Mouse (Mus musculus): ENCODE measurements around the gene Cdh6.

The Cdh6 gene

DNA sequence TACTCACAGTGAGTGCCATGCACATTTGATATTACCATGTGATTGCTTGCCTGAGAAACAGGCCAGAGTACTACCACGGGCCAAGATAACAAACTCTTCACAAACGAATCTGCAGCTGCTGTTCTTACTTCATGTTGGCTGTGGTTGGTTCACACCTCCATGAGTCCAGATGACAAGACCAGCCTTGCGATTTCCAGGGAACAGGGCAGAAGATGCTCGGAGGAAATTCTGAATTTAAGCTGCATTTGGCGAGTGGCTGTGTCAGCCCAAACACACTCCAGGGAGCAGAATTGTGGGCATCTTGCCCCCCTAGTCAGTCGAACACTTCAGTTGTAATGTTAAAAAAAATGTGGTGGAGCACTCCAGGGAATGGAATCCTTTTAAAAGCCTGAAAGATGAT lies 18.1 kb downstream of the Cdh6 start:
- DNase-seq = no peak

- no peak for DNase-seq
These were observed 31.5 kb downstream of the Cdh6 start for GRCm38 (mm10) chr15:13141983-13142382.

DNA sequence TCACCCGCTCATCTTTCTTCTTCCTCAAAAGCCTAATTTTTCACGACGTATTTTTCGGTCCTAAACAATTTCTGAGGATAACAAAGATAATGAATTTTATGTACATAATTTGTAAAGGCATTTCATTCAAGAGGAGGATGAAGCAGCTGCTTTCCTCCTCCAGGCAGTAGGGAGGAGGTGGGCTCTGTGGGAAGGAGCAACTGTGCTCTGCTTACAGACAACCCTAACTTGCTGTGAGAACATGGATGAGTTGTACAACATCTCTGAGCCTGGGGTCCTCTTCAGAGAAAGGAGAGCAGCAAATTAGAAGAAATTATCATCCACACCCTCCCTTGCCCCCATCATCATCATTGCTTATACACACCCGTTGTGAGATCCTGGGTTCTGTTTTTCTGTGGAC lies 33.8 kb downstream of the Cdh6 start:
- no peak for DNase-seq

DNA sequence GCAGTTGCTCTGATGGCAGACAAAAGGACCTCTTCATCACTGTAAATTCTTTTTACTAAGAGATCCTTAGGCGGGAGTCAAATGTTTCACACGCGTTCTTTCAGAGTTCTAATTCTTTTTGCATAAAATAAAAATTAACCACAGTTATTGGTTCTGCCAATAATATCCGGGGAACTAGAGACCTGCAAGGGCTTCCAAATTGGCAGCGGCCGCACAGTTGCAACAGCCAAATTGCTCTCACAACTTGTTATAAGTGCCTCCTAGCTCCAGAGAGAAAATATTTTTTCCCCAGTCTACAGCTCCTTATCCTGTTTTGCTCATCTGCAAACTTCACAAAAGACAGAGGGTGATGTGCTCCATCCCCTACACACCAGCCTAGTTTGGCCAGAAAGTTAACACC lies 36.3 kb downstream of the Cdh6 start:
- DNase-seq = no peak

DNA sequence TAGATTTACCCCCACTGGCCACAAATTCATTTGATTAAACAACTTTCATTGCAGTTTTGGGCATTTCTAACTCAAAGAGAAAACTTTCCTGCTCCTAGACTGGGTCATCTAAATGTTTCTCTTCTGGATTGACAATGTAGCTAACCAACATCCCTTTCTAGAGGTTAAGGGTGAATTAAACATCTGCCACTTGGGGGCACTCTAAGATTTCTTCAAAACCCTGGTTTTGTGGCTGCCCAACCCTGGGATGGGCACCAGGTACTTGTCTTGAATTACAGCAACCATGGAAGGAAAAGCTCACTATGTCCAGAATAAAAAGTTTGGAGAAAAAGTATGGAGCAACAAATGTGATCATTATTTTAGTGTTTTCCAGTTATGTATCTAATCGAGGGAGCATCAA lies 39.4 kb downstream of the Cdh6 start:
- DNase-seq = peak; percentile 15

DNA sequence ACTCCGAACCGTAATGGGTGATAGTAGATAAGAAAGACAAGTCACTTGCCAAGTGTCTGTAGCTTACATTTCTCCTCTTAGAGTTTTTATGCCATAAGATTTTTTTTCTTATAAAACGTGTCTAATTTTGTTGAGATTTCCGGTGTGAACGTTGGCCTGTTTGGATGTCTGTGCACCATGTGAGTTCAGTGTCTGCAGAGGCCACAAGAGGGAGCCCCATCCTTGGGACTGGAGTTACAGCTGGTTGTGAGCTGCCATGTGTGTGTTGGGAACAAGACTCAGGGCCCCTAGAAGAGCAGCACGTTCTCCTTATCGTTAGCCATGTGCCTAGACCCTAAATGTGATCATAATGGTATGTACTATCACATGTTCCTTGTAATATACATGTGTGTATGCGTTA lies 40.1 kb downstream of the Cdh6 start:
- DNase-seq = no peak

- DNase-seq = no peak
These were observed 41.0 kb downstream of the Cdh6 start for GRCm38 (mm10) chr15:13132493-13132892.

- DNase-seq = no peak
These were observed 43.2 kb downstream of the Cdh6 start for GRCm38 (mm10) chr15:13130246-13130645.

DNA sequence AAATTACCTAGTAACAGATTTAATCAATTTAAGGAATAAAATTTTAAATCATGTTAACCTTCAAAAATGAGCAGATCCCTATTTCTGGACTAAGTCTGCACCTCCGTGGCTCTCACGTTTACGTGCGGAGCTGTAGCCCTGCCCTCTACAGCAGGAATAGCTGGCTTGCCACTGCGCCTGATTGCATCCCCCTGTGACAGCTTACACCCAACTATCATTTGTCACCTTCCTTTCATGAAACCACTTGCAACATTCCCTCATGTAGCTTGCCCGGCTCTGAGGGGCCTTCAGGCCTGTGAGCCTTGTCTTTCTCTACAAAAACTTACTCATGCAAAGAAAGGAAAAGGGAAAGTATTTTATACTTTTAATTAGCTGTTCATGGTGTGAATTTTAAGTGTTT lies 73.1 kb downstream of the Cdh6 start:
- no peak for DNase-seq

DNA sequence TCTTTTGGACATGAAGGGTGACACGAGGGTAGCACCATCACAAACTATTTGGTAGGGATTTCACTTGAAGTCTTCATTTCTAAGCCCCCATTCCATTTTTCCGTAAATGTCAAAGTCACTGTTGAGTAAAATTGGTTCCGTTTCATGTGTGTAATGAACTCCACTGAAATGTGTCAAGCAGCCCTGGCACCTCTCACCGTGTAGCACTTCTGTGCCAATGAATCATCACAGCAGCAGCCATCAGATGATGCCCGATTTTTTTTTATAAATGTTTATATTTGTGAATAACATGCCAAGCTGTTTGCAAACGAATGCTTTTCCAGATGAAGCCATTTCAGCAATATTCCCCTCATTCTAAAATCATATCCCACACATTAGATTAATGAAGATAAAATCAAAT lies 75.6 kb downstream of the Cdh6 start:
- DNase-seq = no peak

DNA sequence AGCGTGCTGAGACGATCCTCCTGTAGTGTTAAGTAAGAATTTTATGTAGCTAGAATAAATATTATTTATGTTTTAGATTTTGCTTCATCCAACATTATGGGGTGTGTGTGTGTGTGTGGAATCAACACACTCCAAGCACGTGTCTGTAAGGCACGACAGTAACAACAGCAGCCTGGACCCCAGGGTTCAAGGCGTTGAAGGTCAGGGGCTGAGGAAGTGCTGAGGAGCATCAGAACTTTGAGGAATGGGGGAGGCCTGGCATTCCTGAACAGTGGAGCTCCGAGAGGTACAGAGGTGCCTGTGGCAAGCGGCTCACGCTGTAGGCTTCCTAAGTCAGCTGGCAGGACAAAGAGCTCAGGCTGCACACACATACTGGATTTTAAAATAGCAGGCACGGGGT lies 78.1 kb downstream of the Cdh6 start:
- DNase-seq = no peak

GRCm38 (mm10) chr15:13094881-13095256 lies 78.6 kb downstream of the Cdh6 start:
- DNase-seq = no peak

DNA sequence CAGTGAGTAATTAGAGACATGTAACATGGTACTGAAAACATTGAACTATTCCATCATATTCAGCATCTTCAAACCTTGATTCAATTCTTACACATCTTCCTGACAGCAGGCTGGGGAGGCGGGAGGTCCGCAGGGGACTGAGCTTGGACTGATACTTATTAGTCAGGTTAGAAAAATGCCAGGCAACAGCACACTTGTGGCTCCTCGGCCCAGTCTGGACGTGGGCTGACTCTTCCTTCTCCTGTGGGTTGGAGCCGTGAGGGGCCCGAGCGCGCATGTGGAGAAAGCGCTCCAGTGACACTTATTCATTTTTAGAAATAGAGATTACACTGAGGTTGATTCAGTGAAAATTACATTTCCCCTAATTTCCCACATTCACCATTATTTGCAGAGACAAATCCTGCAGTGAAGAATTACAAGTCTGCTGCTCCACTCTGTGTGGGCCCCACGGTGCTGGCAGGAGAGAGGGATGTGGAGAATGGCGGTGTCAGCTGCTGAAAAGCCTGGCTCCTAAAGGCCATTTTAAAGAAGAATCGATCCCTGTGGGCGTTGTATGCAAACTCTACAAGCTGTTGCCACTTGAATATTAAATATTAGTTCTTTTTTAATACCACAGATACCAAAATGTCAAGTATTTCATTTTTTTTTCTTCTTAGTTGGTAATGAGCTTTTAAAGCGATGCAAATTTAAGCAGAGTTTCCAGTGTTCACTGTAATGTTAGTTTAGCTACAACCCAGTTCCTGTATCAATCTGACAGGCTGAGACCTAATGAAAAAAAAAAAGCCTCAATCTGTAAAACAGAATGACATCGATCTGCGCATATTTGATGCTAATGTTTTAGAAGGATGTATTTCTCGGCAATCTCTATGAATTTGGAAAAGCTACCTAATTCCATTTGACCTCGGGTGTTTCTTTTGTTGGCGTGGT lies 79.3 kb downstream of the Cdh6 start:
- no peak for DNase-seq

GRCm38 (mm10) chr15:13092064-13092463 lies 81.4 kb downstream of the Cdh6 start:
- no peak for DNase-seq

GRCm38 (mm10) chr15:13088504-13089058 lies 84.9 kb downstream of the Cdh6 start:
- DNase-seq = peak; percentile 28

GRCm38 (mm10) chr15:13084746-13085145 lies 88.7 kb downstream of the Cdh6 start:
- DNase-seq = no peak

DNA sequence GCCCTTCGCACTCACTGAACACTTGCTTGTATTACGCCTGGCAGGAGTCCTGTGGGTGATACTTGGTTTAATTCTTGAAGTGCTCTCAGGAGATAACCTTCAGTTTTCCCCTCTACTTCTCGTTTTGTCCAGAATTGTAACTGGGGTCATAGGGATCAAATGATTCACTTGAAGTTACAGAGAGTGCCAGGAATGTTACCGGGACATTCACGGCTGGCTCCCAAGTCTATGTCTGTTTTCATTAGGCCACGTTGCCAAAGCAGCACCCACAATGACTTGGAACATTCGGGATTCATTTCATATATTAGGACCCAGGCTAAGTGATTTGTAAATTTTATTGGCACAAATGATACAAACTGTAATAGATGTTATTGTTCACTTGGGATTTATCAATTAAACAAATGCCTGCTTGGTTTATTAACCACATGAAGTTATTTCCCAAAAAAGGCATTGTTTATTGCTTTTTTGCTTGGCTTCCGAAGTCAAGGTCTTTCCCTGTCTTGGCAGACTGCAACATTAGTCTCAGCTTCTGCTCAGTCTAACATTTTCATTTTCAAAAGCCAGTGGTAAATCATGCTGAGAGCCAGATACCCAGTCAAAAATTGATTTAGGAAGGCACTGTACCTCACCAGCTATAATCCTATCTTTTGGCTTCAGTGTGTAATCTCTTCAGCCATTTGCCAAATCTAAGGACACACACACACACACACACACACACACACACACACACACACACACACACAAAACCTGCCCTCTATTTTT lies 96.4 kb downstream of the Cdh6 start:
- DNase-seq = no peak

DNA sequence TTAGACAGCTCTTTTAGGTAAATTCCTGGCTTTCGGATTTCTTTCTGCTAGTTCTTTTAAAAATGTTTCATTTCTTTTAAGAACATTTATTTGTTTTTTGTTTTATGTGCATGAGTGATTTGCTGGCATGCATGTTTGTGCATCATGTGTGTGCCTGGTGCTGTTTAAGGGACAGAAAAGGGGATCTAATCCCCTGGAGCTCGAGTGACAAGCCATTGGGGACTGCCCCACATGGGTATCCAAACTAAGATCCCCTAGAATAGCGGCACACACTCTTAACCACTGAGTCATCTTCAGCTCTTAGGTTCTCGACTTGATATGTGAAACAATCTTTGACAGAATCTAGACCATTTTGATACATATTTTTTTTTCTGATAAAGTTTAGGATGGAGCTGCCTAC lies 99.4 kb downstream of the Cdh6 start:
- DNase-seq = no peak

DNA sequence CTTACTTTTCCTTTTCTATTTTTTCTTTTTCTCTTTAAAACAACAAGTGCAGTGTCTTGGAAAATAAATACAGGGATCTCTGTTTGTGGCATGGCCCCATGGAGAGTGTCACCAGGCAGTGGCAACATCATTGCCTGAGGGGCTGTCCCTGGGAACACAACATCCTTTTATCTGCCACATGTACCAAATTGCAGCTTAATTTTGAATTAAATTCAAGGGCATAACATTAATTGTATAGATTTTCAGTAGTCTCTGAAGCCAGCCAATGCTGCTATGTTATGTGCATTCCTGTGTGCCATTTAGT lies 105.3 kb downstream of the Cdh6 start:
- no peak for DNase-seq

- DNase-seq = no peak
These were observed 105.9 kb downstream of the Cdh6 start for GRCm38 (mm10) chr15:13067429-13068212.

- DNase-seq = no peak
These were observed 106.7 kb downstream of the Cdh6 start for GRCm38 (mm10) chr15:13066765-13067164.

DNA sequence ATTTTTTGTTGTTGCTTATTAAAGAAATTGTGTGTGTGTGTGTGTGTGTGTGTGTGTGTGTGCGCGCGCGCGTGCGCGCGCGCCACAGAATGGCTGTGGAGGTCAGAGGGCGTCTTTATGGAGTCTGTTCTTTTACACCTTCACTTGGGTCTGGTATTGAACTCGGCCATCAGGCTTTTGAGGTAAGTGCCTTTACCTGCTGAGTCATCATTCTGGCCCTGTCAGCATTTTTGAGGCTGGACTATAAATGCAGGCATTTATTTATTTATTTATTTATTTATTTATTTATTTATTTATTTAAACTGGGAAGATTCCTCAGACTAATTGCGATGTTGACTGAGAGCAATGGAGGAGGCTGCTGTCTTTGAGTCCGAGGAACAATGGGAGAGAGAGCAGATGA lies 109.8 kb downstream of the Cdh6 start:
- DNase-seq = no peak

DNA sequence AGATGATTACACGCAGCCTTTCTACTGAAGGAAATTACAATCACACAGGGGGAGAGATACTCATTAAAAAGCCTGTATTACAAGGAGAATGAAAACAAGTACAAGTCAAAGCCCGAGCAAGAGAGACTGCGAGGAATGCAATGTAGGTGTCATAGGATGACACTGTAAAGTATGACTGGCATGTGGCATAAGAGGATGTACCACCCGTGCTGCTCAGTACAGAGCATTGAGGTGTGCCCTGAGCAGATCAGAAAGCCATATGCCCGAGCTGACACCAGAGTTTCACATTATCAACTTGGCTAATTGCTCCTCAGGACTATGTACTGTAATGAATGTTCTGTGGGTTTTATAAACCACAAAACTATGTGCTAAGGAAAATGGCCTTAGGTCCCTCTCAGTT lies 115.7 kb downstream of the Cdh6 start:
- no peak for DNase-seq

Data from lung, postnatal 36 days (tissue).